Mouse (Mus musculus): ENCODE results near the gene Zfp729b. TPM values are rescaled to one million over a fixed set of nuclear protein-coding genes. Genes with fewer than 3 reads are reported as not detected.

The Zfp729b gene
- polyA plus RNA-seq (2015; fragmentation: Nextera tagmentation; extraction: Ambion mirVana) = 2.9 and 3.4 TPM in 2 replicates

DNA sequence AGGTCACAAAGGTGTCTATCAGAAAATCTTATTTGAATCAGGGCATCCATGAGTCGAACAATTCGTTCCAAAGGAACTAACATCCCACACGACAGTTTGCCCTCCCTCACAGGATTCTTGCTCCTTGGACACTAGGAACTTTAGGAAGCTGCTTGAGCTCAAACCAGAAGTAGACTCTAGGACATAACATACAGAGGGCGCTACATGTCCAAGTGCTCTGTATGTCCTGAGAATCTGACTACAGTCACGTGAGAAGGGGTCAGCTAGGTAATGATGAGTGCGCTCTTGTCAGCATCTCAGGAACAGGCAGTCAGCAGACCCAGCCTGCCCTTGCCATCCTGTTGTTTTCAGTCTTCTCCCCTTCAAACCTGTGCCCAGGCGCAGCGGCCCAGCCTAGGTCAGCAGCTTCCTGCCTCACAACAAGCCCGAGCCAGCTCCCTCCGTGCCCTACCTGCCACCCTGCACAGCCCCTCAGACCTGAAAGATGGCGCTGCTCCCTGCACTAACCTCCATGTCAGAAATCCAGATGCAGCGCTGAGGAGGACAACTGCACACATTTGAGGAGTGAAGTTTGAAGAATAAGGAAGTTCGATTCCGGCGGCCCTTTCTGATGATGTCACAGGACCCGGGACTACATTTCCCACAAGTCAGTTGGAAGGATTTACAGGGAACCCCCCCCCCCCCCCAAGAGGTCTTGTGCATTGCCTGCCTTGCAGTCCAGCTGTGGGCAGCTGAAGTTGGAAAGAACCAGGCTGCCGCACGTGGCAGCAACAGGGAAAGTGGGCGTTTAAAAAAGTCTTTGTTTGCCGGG, at the start of gene Zfp729b:
Zfp729b (minus strand) TSS at position 642 of the 811 bp plus-strand sequence.
- ATAC-seq = peak; percentile 99
- TF ChIP-seq CTCF (IDR thresholded peaks at IDR 0.05) = peak; percentile 75
- TF ChIP-seq EP300 (IDR thresholded peaks at IDR 0.05) = no peak
- Histone ChIP-seq H3K4me1 (ENCODE audit: insufficient read depth, low read depth, low read length) (no peaks in the 10 kb centered on the region; the same call in 1 of the 2 replicates), H3K4me3 (ENCODE audit: low read depth, low read length) (peak within 1 kb of the TSS; percentile 80), H3K36me3 (ENCODE audit: insufficient read depth, low read length) (no peaks in the 10 kb centered on the region), H3K27me3 (replicated peaks; ENCODE audit: insufficient read depth, low read length) (no peaks in the 10 kb centered on the region), H3K4me2 (replicated peaks; ENCODE audit: low read depth, low read length) (peak within 1 kb of the TSS; percentile 56), H3K9ac (replicated peaks; ENCODE audit: low read depth) (peak within 1 kb of the TSS; percentile 81), H3K9me3 (ENCODE audit: low read length) (no peaks in the 10 kb centered on the region; the same call in 1 of the 2 replicates), H3K27ac (ENCODE audit: low read length) (peak within 1 kb of the TSS; percentile 73)
- DNase-seq (ENCODE audit: low spot score) = peak; percentile 93
- 1% methylated on average over 20 of the region's 20 CpGs for WGBS

- TF ChIP-seq EP300 (IDR thresholded peaks at IDR 0.05) (no peak), CTCF (IDR thresholded peaks at IDR 0.05) (no peak)
- ATAC-seq (no peak), DNase-seq (ENCODE audit: low spot score) (no peak)
- Histone ChIP-seq H3K4me3 (ENCODE audit: low read depth, low read length) (no peak overlapping the region), H3K9ac (replicated peaks; ENCODE audit: low read depth) (no peak overlapping the region), H3K36me3 (ENCODE audit: insufficient read depth, low read length) (no peaks in the 10 kb centered on the region), H3K4me1 (ENCODE audit: insufficient read depth, low read depth, low read length) (no peaks in the 10 kb centered on the region), H3K4me2 (replicated peaks; ENCODE audit: low read depth, low read length) (no peak overlapping the region), H3K27ac (ENCODE audit: low read length) (no peak overlapping the region), H3K9me3 (ENCODE audit: low read length) (no peaks in the 10 kb centered on the region), H3K27me3 (replicated peaks; ENCODE audit: insufficient read depth, low read length) (no peaks in the 10 kb centered on the region)
- 48% methylated on average over 3 of the region's 3 CpGs for WGBS
Observed at GRCm38 (mm10) chr13:67652496-67652895, 43.0 kb upstream of the Zfp729b start.

DNA sequence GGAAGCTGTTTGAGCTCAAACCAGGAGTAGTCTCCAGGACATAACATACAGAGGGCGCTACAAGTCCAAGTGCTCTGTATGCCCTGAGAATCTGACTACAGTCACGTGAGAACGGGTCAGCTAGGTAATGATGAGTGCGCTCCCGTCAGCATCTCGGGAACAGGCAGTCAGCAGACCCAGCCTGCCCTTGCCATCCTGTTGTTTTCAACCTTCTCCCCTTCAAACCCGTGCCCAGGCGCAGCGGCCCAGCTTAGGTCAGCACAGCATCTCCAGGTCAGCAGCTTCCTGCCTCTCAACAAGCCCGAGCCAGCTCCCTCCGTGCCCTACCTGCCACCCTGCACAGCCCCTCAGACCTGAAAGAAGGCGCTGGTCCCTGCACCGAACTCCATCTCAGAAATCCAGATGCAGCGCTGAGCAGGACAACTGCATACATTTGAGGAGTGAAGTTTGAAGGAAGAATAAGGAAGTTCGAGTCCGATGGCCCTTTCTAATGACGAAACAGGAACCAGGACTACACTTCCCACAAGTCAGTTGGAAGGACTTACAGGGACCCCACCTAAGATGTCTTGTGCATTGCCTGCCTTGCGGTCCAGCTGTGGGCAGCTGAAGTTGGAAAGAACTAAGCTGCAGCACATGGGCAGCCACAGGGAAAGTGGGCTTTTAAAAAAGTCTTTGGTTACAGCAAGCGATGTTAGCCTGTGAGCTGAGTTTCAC, 27.9 kb upstream of the Zfp729b start, which contains the start of the genes Gm49345 and Zfp729a:
Gm49345 (minus strand) TSS at position 476 of the 714 bp plus-strand sequence.
Zfp729a (minus strand) TSS at position 498 of the 714 bp plus-strand sequence.
- peak within 1 kb of the TSS; percentile 52 for H3K4me2 ChIP-seq (replicated peaks; ENCODE audit: low read depth, low read length)
- ATAC-seq (peak; percentile 100), DNase-seq (ENCODE audit: low spot score) (peak; percentile 98)
- no peaks in the 10 kb centered on the region for H3K4me1 ChIP-seq (ENCODE audit: insufficient read depth, low read depth, low read length)
- no peaks in the 10 kb centered on the region for H3K27me3 ChIP-seq (replicated peaks; ENCODE audit: insufficient read depth, low read length)
- H3K9me3 ChIP-seq (ENCODE audit: low read length) = no peaks in the 10 kb centered on the region
- H3K27ac ChIP-seq (ENCODE audit: low read length) = peak within 1 kb of the TSS; percentile 75
- no peaks in the 10 kb centered on the region for H3K36me3 ChIP-seq (ENCODE audit: insufficient read depth, low read length)
- peak within 1 kb of the TSS; percentile 89 for H3K4me3 ChIP-seq (ENCODE audit: low read depth, low read length)
- H3K9ac ChIP-seq (replicated peaks; ENCODE audit: low read depth) = peak within 1 kb of the TSS; percentile 66
- WGBS = under 1% methylated on average over 19 of the region's 19 CpGs
- TF ChIP-seq CTCF (IDR thresholded peaks at IDR 0.05) (peak; percentile 80), EP300 (IDR thresholded peaks at IDR 0.05) (peak; percentile 52)

DNA sequence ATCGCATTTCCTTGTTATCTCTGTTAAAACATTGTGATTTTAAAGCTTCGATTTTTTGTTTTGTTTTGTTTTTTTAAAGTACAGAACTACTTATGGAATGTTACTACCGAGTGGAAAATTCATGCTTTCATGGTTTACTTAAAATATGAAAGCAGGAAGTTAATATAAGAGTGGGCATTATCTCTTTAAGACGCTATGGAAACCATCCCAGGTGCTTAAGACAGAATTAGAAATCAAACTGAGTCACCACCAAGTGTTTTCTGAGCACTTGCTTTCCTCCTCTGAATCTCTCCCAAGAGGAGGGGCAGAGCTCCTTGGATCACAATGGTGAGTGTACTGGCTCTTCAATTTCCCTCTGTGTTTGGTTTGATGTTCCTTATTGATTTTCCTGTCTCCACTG, 601 bp upstream of the Zfp729b start:
- Histone ChIP-seq H3K9ac (replicated peaks; ENCODE audit: low read depth) (no peak overlapping the region), H3K27me3 (replicated peaks; ENCODE audit: insufficient read depth, low read length) (no peaks in the 10 kb centered on the region), H3K36me3 (ENCODE audit: insufficient read depth, low read length) (no peaks in the 10 kb centered on the region), H3K4me1 (ENCODE audit: insufficient read depth, low read depth, low read length) (no peaks in the 10 kb centered on the region; the same call in 1 of the 2 replicates), H3K9me3 (ENCODE audit: low read length) (no peaks in the 10 kb centered on the region; the same call in 1 of the 2 replicates), H3K27ac (ENCODE audit: low read length) (no peak overlapping the region), H3K4me2 (replicated peaks; ENCODE audit: low read depth, low read length) (no peak overlapping the region; the same call in 1 of the 2 replicates), H3K4me3 (ENCODE audit: low read depth, low read length) (0 out of 2 replicates have a peak overlapping the region, but pooled peaks have one; percentile 80)
- TF ChIP-seq EP300 (IDR thresholded peaks at IDR 0.05) (no peak), CTCF (IDR thresholded peaks at IDR 0.05) (no peak)
- ATAC-seq (no peak), DNase-seq (ENCODE audit: low spot score) (peak; percentile 4)
- WGBS = 76% methylated on average over 4 of the region's 4 CpGs

DNA sequence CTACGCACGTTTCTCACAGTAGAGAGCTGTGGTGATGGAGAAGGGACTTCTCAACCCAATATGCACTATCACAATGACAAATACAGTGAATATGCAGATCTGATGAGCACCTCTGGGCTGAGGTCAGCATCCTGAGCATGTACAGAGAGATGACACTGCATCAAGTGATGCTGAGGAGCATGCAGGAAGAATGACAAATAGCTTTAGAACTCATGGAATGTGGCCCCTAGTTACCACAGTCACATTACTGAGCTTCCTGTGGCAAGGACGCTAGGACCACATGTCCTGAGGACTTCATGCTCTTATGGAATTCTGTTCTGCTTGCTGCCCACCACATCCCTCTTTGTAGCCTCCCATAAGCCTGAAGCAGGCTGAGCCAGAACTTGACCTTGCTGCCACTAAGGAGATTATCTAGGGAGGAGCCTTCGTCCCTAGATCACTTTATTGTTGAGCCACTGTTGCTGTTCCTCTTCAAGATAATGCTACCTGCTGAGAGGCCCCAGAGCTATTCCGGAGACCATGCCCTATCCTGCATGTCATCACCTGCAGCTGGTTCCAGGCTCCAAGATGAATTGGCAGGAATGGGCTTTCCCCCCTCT, 36.8 kb downstream of the Zfp729b start:
- ATAC-seq (no peak), DNase-seq (ENCODE audit: low spot score) (no peak)
- no peaks in the 10 kb centered on the region for H3K36me3 ChIP-seq (ENCODE audit: insufficient read depth, low read length)
- TF ChIP-seq EP300 (IDR thresholded peaks at IDR 0.05) = no peak
- no peak for TF ChIP-seq CTCF (IDR thresholded peaks at IDR 0.05)
- 74% methylated on average over 5 of the region's 5 CpGs for WGBS
- no peaks in the 10 kb centered on the region for H3K27me3 ChIP-seq (replicated peaks; ENCODE audit: insufficient read depth, low read length)
- no peaks in the 10 kb centered on the region for H3K4me1 ChIP-seq (ENCODE audit: insufficient read depth, low read depth, low read length)
- no peak overlapping the region for H3K27ac ChIP-seq (ENCODE audit: low read length)
- H3K9me3 ChIP-seq (ENCODE audit: low read length) = no peaks in the 10 kb centered on the region
- H3K4me2 ChIP-seq (replicated peaks; ENCODE audit: low read depth, low read length) = no peak overlapping the region
- H3K4me3 ChIP-seq (ENCODE audit: low read depth, low read length) = no peak overlapping the region
- H3K9ac ChIP-seq (replicated peaks; ENCODE audit: low read depth) = no peak overlapping the region

DNA sequence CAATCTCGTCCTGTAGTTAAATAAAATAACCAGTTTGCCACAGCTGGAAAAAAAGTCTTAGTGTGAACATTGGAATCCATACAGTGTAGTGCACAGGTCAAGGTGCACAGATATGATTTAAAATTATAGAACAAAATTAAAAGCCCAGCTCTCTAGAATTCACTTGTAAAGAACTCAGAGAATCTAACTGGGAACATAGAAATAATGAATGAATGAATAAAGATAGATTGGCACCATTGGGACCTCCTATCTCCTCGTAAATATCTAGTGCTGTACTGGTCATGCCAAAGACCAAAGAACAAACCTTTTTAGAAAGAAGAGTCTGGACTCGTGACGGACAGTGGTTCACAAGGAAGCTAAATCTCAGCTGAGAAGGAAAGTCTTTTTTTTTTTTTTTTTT, 55.8 kb downstream of the Zfp729b start, which contains the start of gene Zfp748:
Zfp748 (minus strand) TSS at position 101 of the 400 bp plus-strand sequence.
- DNase-seq (ENCODE audit: low spot score) (no peak), ATAC-seq (no peak)
- no peaks in the 10 kb centered on the region for H3K36me3 ChIP-seq (ENCODE audit: insufficient read depth, low read length)
- peak within 1 kb of the TSS; percentile 68 for H3K4me2 ChIP-seq (replicated peaks; ENCODE audit: low read depth, low read length)
- H3K9me3 ChIP-seq (ENCODE audit: low read length) = no peaks in the 10 kb centered on the region
- TF ChIP-seq CTCF (IDR thresholded peaks at IDR 0.05) (no peak), EP300 (IDR thresholded peaks at IDR 0.05) (no peak)
- H3K9ac ChIP-seq (replicated peaks; ENCODE audit: low read depth) = peak within 1 kb of the TSS; percentile 79
- no peaks in the 10 kb centered on the region for H3K27me3 ChIP-seq (replicated peaks; ENCODE audit: insufficient read depth, low read length)
- H3K4me3 ChIP-seq (ENCODE audit: low read depth, low read length) = peak within 1 kb of the TSS; percentile 87
- peaks cover 8% of the 10 kb centered on the region for H3K4me1 ChIP-seq (ENCODE audit: insufficient read depth, low read depth, low read length)
- H3K27ac ChIP-seq (ENCODE audit: low read length) = peak within 1 kb of the TSS; percentile 90
- 75% methylated on average over 4 of the region's 4 CpGs for WGBS

Data from lung, postnatal 0 days (tissue).